Mouse (Mus musculus): ENCODE data around the gene Txn1. TPM values are rescaled to one million over a fixed set of nuclear protein-coding genes. Genes with fewer than 3 reads are reported as not detected.

The Txn1 gene
- total RNA-seq, 4 experiments from 2014 or later = 93.4 to 104 (median 98.3) TPM

GRCm38 (mm10) chr4:57902619-57903018, 53.6 kb downstream of the Txn1 start:
- DNase-seq (ENCODE audit: low spot score in 2 of 2) = no peak

- DNase-seq (ENCODE audit: low spot score in 2 of 2) = no peak
Observed at GRCm38 (mm10) chr4:57901210-57901609, 55.0 kb downstream of the Txn1 start.

- no peak for DNase-seq (ENCODE audit: low spot score in 2 of 2)
Observed at GRCm38 (mm10) chr4:57896631-57897030, 59.6 kb downstream of the Txn1 start.

- no peak for DNase-seq (ENCODE audit: low spot score in 2 of 2)
Observed at GRCm38 (mm10) chr4:57895902-57896301, 60.3 kb downstream of the Txn1 start.

GRCm38 (mm10) chr4:57895140-57895539, 61.1 kb downstream of the Txn1 start:
- no peak for DNase-seq (ENCODE audit: low spot score in 2 of 2)

Other genes starting within 250 kb of the Txn1 start
- 10 to 100 TPM; 39.1 to 48.8 (median 45.3) TPM for gene Akap2, start 238.8 kb downstream of the Txn1 start, total RNA-seq (2022)
- gene D630039A03Rik, start 40.1 kb downstream of the Txn1 start, total RNA-seq (2022) = under 1 TPM; 0.13 to 0.30 (median 0.18) TPM
- gene Txndc8, start 52.7 kb upstream of the Txn1 start, total RNA-seq (2022) = not detected